Mouse (Mus musculus) MEL (cell line): ENCODE results near the gene Rasgrp1. TPM values are rescaled to one million over a fixed set of nuclear protein-coding genes. Genes with fewer than 3 reads are reported as not detected.

Experiments
- DNase-seq: peaks from one replicate; pipeline ENCODE4 v3.0.0; 2011; ENCODE audit warnings: low read depth, low spot score
- H3K27ac ChIP-seq: 2 replicates; pipeline ENCODE4 v1.5.1; 2012; ENCODE audit warnings: low read depth, mild to moderate bottlenecking, control low read depth, low read length, moderate library complexity; ENCODE audit not compliant: control insufficient read depth
- H3K27me3 ChIP-seq, 2 experiments: fragments of 150-350 bp in 1 of 2; sonication (generic) in 1 of 2; 2 replicates each; pipeline ENCODE4 v1.6.1; 2012; ENCODE audit warnings: low read length in 2 of 2, mild to moderate bottlenecking in 2 of 2, improper control_type of control experiment in 1 of 2, moderate library complexity in 1 of 2; ENCODE audit not compliant: insufficient read depth in 2 of 2, control insufficient read depth in 1 of 2
- H3K36me3 ChIP-seq, 2 experiments: 2 replicates each; pipeline ENCODE4 v1.6.1; 2012 to 2014; ENCODE audit warnings: low read length in 2 of 2, improper control_type of control experiment in 1 of 2, inconsistent platforms in 1 of 2, mild to moderate bottlenecking in 1 of 2; ENCODE audit not compliant: insufficient read depth in 2 of 2, control insufficient read depth in 1 of 2
- H3K4me1 ChIP-seq, 2 experiments: fragments of 150-350 bp in 1 of 2; sonication (generic) in 1 of 2; 2 replicates each; pipeline ENCODE4 v1.6.1; 2012; ENCODE audit warnings: low read length in 2 of 2, improper control_type of control experiment in 1 of 2, mild to moderate bottlenecking in 1 of 2; ENCODE audit not compliant: insufficient read depth in 2 of 2, control insufficient read depth in 1 of 2
- H3K4me3 ChIP-seq, 2 experiments: fragments of 150-350 bp in 1 of 2; sonication (generic) in 1 of 2; 2 replicates each; pipeline ENCODE4 v1.5.1; 2012; ENCODE audit warnings: low read depth in 2 of 2, low read length in 2 of 2, mild to moderate bottlenecking in 2 of 2, moderate library complexity in 2 of 2, control low read depth in 1 of 2, improper control_type of control experiment in 1 of 2; ENCODE audit not compliant: control insufficient read depth in 1 of 2, insufficient read depth in 1 of 2
- H3K79me2 ChIP-seq: 2 replicates; pipeline ENCODE4 v1.6.1; 2012; ENCODE audit warnings: mild to moderate bottlenecking, low read length, moderate library complexity; ENCODE audit not compliant: control insufficient read depth, poor library complexity, insufficient read depth
- H3K9ac ChIP-seq: 2 replicates; pipeline ENCODE4 v1.6.1; 2012; ENCODE audit warnings: low read depth, mild to moderate bottlenecking, control low read depth, low read length, moderate library complexity; ENCODE audit not compliant: control insufficient read depth, poor library complexity, severe bottlenecking
- H3K9me3 ChIP-seq: fragments of 150-350 bp; sonication (generic); replicated peaks from 2 replicates; pipeline ENCODE4 v1.6.1; 2012; ENCODE audit warnings: mild to moderate bottlenecking, low read length, improper control_type of control experiment, moderate library complexity; ENCODE audit not compliant: insufficient read depth
- CHD1 ChIP-seq: IDR thresholded peaks from 2 replicates; pipeline ENCODE4 v1.6.1; 2012; ENCODE audit warnings: low read depth, mild to moderate bottlenecking, inconsistent platforms, low read length, improper control_type of control experiment
- CTCF ChIP-seq, 3 experiments: IDR thresholded peaks in 2 of 3; conservative IDR thresholded peaks in 1 of 3; 2 replicates each; pipeline ENCODE4 v1.5.1; 2011 to 2012; ENCODE audit warnings: low read length in 3 of 3, low read depth in 2 of 3, mild to moderate bottlenecking in 2 of 3, improper control_type of control experiment in 1 of 3, inconsistent platforms in 1 of 3, mixed read lengths in 1 of 3, moderate library complexity in 1 of 3; ENCODE audit not compliant: control insufficient read depth in 1 of 3, insufficient read depth in 1 of 3, poor library complexity in 1 of 3, severe bottlenecking in 1 of 3
- EP300 ChIP-seq, 2 experiments: IDR thresholded peaks; 2 replicates each; pipeline ENCODE4 v1.6.1; 2011; ENCODE audit warnings: improper control_type of control experiment in 2 of 2, low read length in 2 of 2, low read depth in 1 of 2, mild to moderate bottlenecking in 1 of 2
- ETS1 ChIP-seq: IDR thresholded peaks from 2 replicates; pipeline ENCODE4 v1.6.1; 2012; ENCODE audit warnings: low read depth, mild to moderate bottlenecking, inconsistent platforms, low read length, improper control_type of control experiment, moderate library complexity
- GABPA ChIP-seq: IDR thresholded peaks from 2 replicates; pipeline ENCODE4 v1.6.1; 2012; ENCODE audit warnings: low read depth, mild to moderate bottlenecking, inconsistent platforms, low read length, improper control_type of control experiment, moderate library complexity
- HCFC1 ChIP-seq: IDR thresholded peaks from 2 replicates; pipeline ENCODE4 v1.6.1; 2012; ENCODE audit warnings: low read depth, mild to moderate bottlenecking, inconsistent platforms, low read length, improper control_type of control experiment, moderate library complexity
- JUND ChIP-seq: IDR thresholded peaks from 2 replicates; pipeline ENCODE4 v1.6.1; 2011; ENCODE audit warnings: low read depth, mild to moderate bottlenecking, improper control_type of control experiment, low read length
- MAFK ChIP-seq: IDR thresholded peaks from 2 replicates; pipeline ENCODE4 v1.6.1; 2011; ENCODE audit warnings: low read depth, mild to moderate bottlenecking, low read length, improper control_type of control experiment, borderline replicate concordance
- MAZ ChIP-seq: IDR thresholded peaks from 2 replicates; pipeline ENCODE4 v1.6.1; 2012; ENCODE audit warnings: low read depth, mild to moderate bottlenecking, inconsistent platforms, low read length, improper control_type of control experiment
- MEF2A ChIP-seq: IDR thresholded peaks from 2 replicates; pipeline ENCODE4 v1.6.1; 2014; ENCODE audit warnings: low read depth, mild to moderate bottlenecking, inconsistent platforms, low read length, improper control_type of control experiment; ENCODE audit not compliant: poor library complexity, insufficient replicate concordance, severe bottlenecking; ENCODE audit errors: extremely low read depth
- MXI1 ChIP-seq: IDR thresholded peaks from 2 replicates; pipeline ENCODE4 v1.6.1; 2011; ENCODE audit warnings: mild to moderate bottlenecking, low read depth, low read length, improper control_type of control experiment
- MYC ChIP-seq: IDR thresholded peaks from 2 replicates; pipeline ENCODE4 v1.6.1; 2011; ENCODE audit warnings: low read depth, mild to moderate bottlenecking, low read length, improper control_type of control experiment, moderate library complexity
- POLR2A ChIP-seq, 2 experiments: IDR thresholded peaks; 2 replicates each; pipeline ENCODE4 v1.6.1; 2011 to 2012; ENCODE audit warnings: low read length in 2 of 2, mild to moderate bottlenecking in 2 of 2, control low read depth in 1 of 2, improper control_type of control experiment in 1 of 2, low read depth in 1 of 2, moderate library complexity in 1 of 2; ENCODE audit not compliant: control insufficient read depth in 1 of 2, insufficient read depth in 1 of 2, poor library complexity in 1 of 2
- RCOR1 ChIP-seq: IDR thresholded peaks from 2 replicates; pipeline ENCODE4 v1.6.1; 2012; ENCODE audit warnings: low read depth, mild to moderate bottlenecking, inconsistent platforms, low read length, improper control_type of control experiment
- TBP ChIP-seq: IDR thresholded peaks from 2 replicates; pipeline ENCODE4 v1.8.0; 2011; ENCODE audit warnings: low read depth, low read length, improper control_type of control experiment
- ZC3H11A ChIP-seq: IDR thresholded peaks from 2 replicates; pipeline ENCODE4 v1.6.1; 2012; ENCODE audit warnings: low read depth, mild to moderate bottlenecking, inconsistent platforms, low read length, improper control_type of control experiment
- ZKSCAN1 ChIP-seq: IDR thresholded peaks from 2 replicates; pipeline ENCODE4 v1.6.1; 2012; ENCODE audit warnings: low read depth, mild to moderate bottlenecking, inconsistent platforms, low read length, improper control_type of control experiment, moderate library complexity
- ZMIZ1 ChIP-seq: IDR thresholded peaks from 2 replicates; pipeline ENCODE4 v1.6.1; 2012; ENCODE audit warnings: low read depth, mild to moderate bottlenecking, inconsistent platforms, low read length, improper control_type of control experiment, moderate library complexity
- ZNF384 ChIP-seq: IDR thresholded peaks from 2 replicates; pipeline ENCODE4 v1.6.1; 2012; ENCODE audit warnings: low read depth, mild to moderate bottlenecking, inconsistent platforms, low read length, improper control_type of control experiment
- polyA plus RNA-seq, 2 experiments: library from polyadenylated mRNA; stranded (reverse) in 1 of 2; unstranded in 1 of 2; fragments of >175 nt in 1 of 2; fragments of >200 nt in 1 of 2; gene quantifications; 2 replicates each; pipeline versions ENCODE4 v1.2.1 to v1.2.4; 2012; ENCODE audit warnings: low replicate concordance in 2 of 2, low read depth in 1 of 2; ENCODE audit not compliant: insufficient read length in 2 of 2, insufficient read depth in 1 of 2, missing spikeins in 1 of 2
- total RNA-seq: library from RNA; depleted of rRNA; stranded (reverse); fragments of 300-350 nt; gene quantifications from 2 replicates; pipeline ENCODE4 v1.2.3, GENCODE M21; 2012

Gene Rasgrp1
- total and polyA plus RNA-seq, 3 experiments: not detected

- Histone ChIP-seq H3K27me3 (no peaks in the 10 kb centered on the region), H3K9ac (no peak overlapping the region), H3K36me3 (no peaks in the 10 kb centered on the region), H3K27ac (no peak overlapping the region), H3K79me2 (no peaks in the 10 kb centered on the region), H3K9me3 (no peaks in the 10 kb centered on the region), H3K4me3 (no peak overlapping the region), H3K4me1 (no peaks in the 10 kb centered on the region)
- TF ChIP-seq MYC: no peak
- TF ChIP-seq POLR2A (IDR thresholded peaks at IDR 0.05; ENCODE audit: control insufficient read depth in 1 of 2, insufficient read depth in 1 of 2, low read depth in 1 of 2, low read length in 2 of 2, poor library complexity in 1 of 2): no peak
- TF ChIP-seq EP300 (IDR thresholded peaks at IDR 0.05; ENCODE audit: low read depth in 1 of 2, low read length in 2 of 2): no peak
- no peak for TF ChIP-seq HCFC1
- TF ChIP-seq ZMIZ1: no peak
- no peak for TF ChIP-seq MEF2A
- no peak for TF ChIP-seq TBP
- TF ChIP-seq MAFK: no peak
- TF ChIP-seq ETS1: no peak
- TF ChIP-seq GABPA: no peak
- no peak for TF ChIP-seq MXI1
- TF ChIP-seq CHD1: no peak
- TF ChIP-seq JUND: no peak
- no peak for TF ChIP-seq ZNF384
- no peak for TF ChIP-seq CTCF (IDR thresholded peaks at IDR 0.05 in 2 of 3, conservative IDR thresholded peaks at IDR 0.05 in 1 of 3; ENCODE audit: control insufficient read depth in 1 of 3, insufficient read depth in 1 of 3, low read depth in 2 of 3, low read length in 3 of 3, poor library complexity in 1 of 3, severe bottlenecking in 1 of 3)
- TF ChIP-seq ZKSCAN1: no peak
- no peak for TF ChIP-seq MAZ
- TF ChIP-seq RCOR1: no peak
- DNase-seq: no peak
Observed at GRCm38 (mm10) chr2:117335552-117336188, 7.1 kb downstream of the Rasgrp1 start.

GRCm38 (mm10) chr2:117331634-117332033 lies 11.2 kb downstream of the Rasgrp1 start:
- TF ChIP-seq CTCF (IDR thresholded peaks at IDR 0.05 in 2 of 3, conservative IDR thresholded peaks at IDR 0.05 in 1 of 3; ENCODE audit: control insufficient read depth in 1 of 3, insufficient read depth in 1 of 3, low read depth in 2 of 3, low read length in 3 of 3, poor library complexity in 1 of 3, severe bottlenecking in 1 of 3) (0 out of 6 replicates have a peak, but pooled peaks of 1 of the 3 experiments have one; percentile 10), ZC3H11A (no peak)
- no peak for DNase-seq
- Histone ChIP-seq H3K4me3 (no peak overlapping the region), H3K27ac (no peak overlapping the region), H3K9me3 (no peaks in the 10 kb centered on the region), H3K27me3 (no peaks in the 10 kb centered on the region), H3K4me1 (no peaks in the 10 kb centered on the region), H3K36me3 (no peaks in the 10 kb centered on the region), H3K79me2 (no peaks in the 10 kb centered on the region), H3K9ac (no peak overlapping the region)
